Mouse (Mus musculus) ES-E14 (cell line): ENCODE data around the gene Tmem8. TPM values are rescaled to one million over a fixed set of nuclear protein-coding genes. Genes with fewer than 3 reads are reported as not detected.

Source experiments
- DNase-seq: peaks from one replicate; pipeline ENCODE4 v3.0.0-alpha.2; 2013; ENCODE audit warnings: low read depth, low spot score
- H3K27ac ChIP-seq: 2 replicates; pipeline ENCODE4 v1.5.1; 2012; ENCODE audit warnings: low read depth, mild to moderate bottlenecking, low read length, moderate library complexity, mixed read lengths; ENCODE audit not compliant: poor library complexity, insufficient read depth, severe bottlenecking
- H3K36me3 ChIP-seq: 2 replicates; pipeline ENCODE4 v1.6.1; 2012; ENCODE audit warnings: mild to moderate bottlenecking, low read length, moderate library complexity, mixed read lengths; ENCODE audit not compliant: control insufficient read depth, poor library complexity, insufficient read depth, severe bottlenecking
- H3K4me1 ChIP-seq, 2 experiments: fragments of 150-350 bp in 1 of 2; sonication (generic) in 1 of 2; 2 replicates each; pipeline ENCODE4 v1.6.1; 2012; ENCODE audit warnings: low read length in 2 of 2, mild to moderate bottlenecking in 1 of 2, mixed read lengths in 1 of 2; ENCODE audit not compliant: control insufficient read depth in 2 of 2, insufficient read depth in 2 of 2, poor library complexity in 1 of 2
- H3K4me3 ChIP-seq, 2 experiments: fragments of 150-350 bp in 1 of 2; sonication (generic) in 1 of 2; 2 replicates each; pipeline ENCODE4 v1.5.1; 2012; ENCODE audit warnings: low read length in 2 of 2, low read depth in 1 of 2, mild to moderate bottlenecking in 1 of 2, mixed read lengths in 1 of 2; ENCODE audit not compliant: insufficient read depth in 1 of 2, poor library complexity in 1 of 2, severe bottlenecking in 1 of 2
- H3K9ac ChIP-seq: 2 replicates; pipeline ENCODE4 v1.6.1; 2012; ENCODE audit warnings: low read depth, mild to moderate bottlenecking, low read length, mixed read lengths; ENCODE audit not compliant: poor library complexity, insufficient read depth, severe bottlenecking
- H3K9me3 ChIP-seq: fragments of 150-350 bp; sonication (generic); 2 replicates; pipeline ENCODE4 v1.6.1; 2012; ENCODE audit warnings: low read depth, mild to moderate bottlenecking, low read length; ENCODE audit not compliant: control insufficient read depth, insufficient read depth
- CHD2 ChIP-seq: IDR thresholded peaks from 2 replicates; pipeline ENCODE4 v1.6.1; 2014; ENCODE audit warnings: mild to moderate bottlenecking, low read depth, low read length, inconsistent platforms
- HCFC1 ChIP-seq: IDR thresholded peaks from 2 replicates; pipeline ENCODE4 v1.6.1; 2012; ENCODE audit warnings: low read length, inconsistent platforms, borderline replicate concordance; ENCODE audit not compliant: insufficient read depth
- MAFK ChIP-seq: IDR thresholded peaks from 2 replicates; pipeline ENCODE4 v1.6.1; 2014; ENCODE audit warnings: mild to moderate bottlenecking, low read depth, low read length, inconsistent platforms; ENCODE audit not compliant: insufficient read depth
- ZC3H11A ChIP-seq: IDR thresholded peaks from 2 replicates; pipeline ENCODE4 v1.6.1; 2012; ENCODE audit warnings: low read depth, mild to moderate bottlenecking, inconsistent platforms, low read length, borderline replicate concordance
- ZNF384 ChIP-seq: IDR thresholded peaks from 2 replicates; pipeline ENCODE4 v1.6.1; 2012; ENCODE audit warnings: low read depth, low read length, inconsistent platforms
- in situ Hi-C, 2 experiments: fragments of 600-800 bp; cut with MboI; formaldehyde crosslinking; loops; one replicate each; pipeline ENCODE4 v1.15.1; 2025; ENCODE audit warnings: low sequenced_read_pairs in 2 of 2, inconsistent platforms in 1 of 2; ENCODE audit not compliant: unreplicated experiment in 2 of 2
- total RNA-seq: library from RNA; depleted of rRNA; stranded (reverse); fragments of 300-350 nt; gene quantifications from 2 replicates; pipeline ENCODE4 v1.2.3, GENCODE M21; 2012

The Tmem8 gene
- total RNA-seq, 1 experiment, result 22.3 TPM

- no peaks in the 10 kb centered on the region for H3K9me3 ChIP-seq
- no peak overlapping the region for H3K4me3 ChIP-seq
- no peak overlapping the region for H3K27ac ChIP-seq
- H3K9ac ChIP-seq, result no peak overlapping the region
- peaks cover 10% of the 10 kb centered on the region for H3K36me3 ChIP-seq
- peaks cover 0 to 3% of the 10 kb centered on the region in 2 experiments; a peak in 1 of 4 replicates for H3K4me1 ChIP-seq
- DNase-seq, result no peak
- in situ Hi-C loops, result no loop called here
- TF ChIP-seq HCFC1 (no peak), MAFK (no peak), ZC3H11A (no peak), CHD2 (no peak), ZNF384 (no peak)
Observed at GRCm38 (mm10) chr17:26142796-26143195, 29.7 kb downstream of the Tmem8 start.

GRCm38 (mm10) chr17:26143386-26143785 is 30.3 kb downstream of the Tmem8 start:
- in situ Hi-C loops, result no loop called here

GRCm38 (mm10) chr17:26149056-26149455 is 36.0 kb downstream of the Tmem8 start:
- DNase-seq, result peak; percentile 26
- H3K27ac ChIP-seq, result no peak overlapping the region
- H3K9ac ChIP-seq, result no peak overlapping the region
- no peaks in the 10 kb centered on the region for H3K9me3 ChIP-seq
- no peak for TF ChIP-seq MAFK
- no peak for TF ChIP-seq HCFC1
- peaks cover 3% of the 10 kb centered on the region; the same call in 1 of the 2 replicates for H3K36me3 ChIP-seq
- in situ Hi-C loops, result no loop called here
- no peaks in the 10 kb centered on the region for H3K4me1 ChIP-seq
- no peak overlapping the region for H3K4me3 ChIP-seq

More at GRCm38 (mm10) chr17:26143386-26143785, 30.3 kb downstream of the Tmem8 start:
- Histone ChIP-seq H3K36me3 (peaks cover 10% of the 10 kb centered on the region), H3K27ac (no peak overlapping the region), H3K9ac (no peak overlapping the region), H3K9me3 (no peaks in the 10 kb centered on the region), H3K4me3 (no peak overlapping the region), H3K4me1 (no peaks in the 10 kb centered on the region)
- no peak for DNase-seq
- TF ChIP-seq CHD2, result no peak
- TF ChIP-seq HCFC1, result no peak
- TF ChIP-seq ZNF384, result no peak
- TF ChIP-seq MAFK, result no peak
- TF ChIP-seq ZC3H11A, result no peak

GRCm38 (mm10) chr17:26151886-26152630 is 39.0 kb downstream of the Tmem8 start:
- in situ Hi-C loops, result no loop called here
- H3K36me3 ChIP-seq, result peaks cover 3% of the 10 kb centered on the region
- no peak overlapping the region for H3K27ac ChIP-seq

GRCm38 (mm10) chr17:26162736-26163135 is 49.6 kb downstream of the Tmem8 start:
- no peak for DNase-seq
- in situ Hi-C loops, result no loop called here

More at GRCm38 (mm10) chr17:26151886-26152630, 39.0 kb downstream of the Tmem8 start:
- Histone ChIP-seq H3K4me1 (no peaks in the 10 kb centered on the region), H3K9me3 (no peaks in the 10 kb centered on the region), H3K4me3 (no peak overlapping the region), H3K9ac (no peak overlapping the region)
- DNase-seq, result no peak
- TF ChIP-seq HCFC1 (no peak), MAFK (no peak), CHD2 (no peak), ZNF384 (no peak), ZC3H11A (no peak)

More at GRCm38 (mm10) chr17:26162736-26163135, 49.6 kb downstream of the Tmem8 start:
- no peak overlapping the region for H3K27ac ChIP-seq
- H3K36me3 ChIP-seq, result peaks cover 2% of the 10 kb centered on the region; the same call in 1 of the 2 replicates
- no peak overlapping the region for H3K9ac ChIP-seq
- H3K4me3 ChIP-seq, result no peak overlapping the region
- TF ChIP-seq MAFK (no peak), CHD2 (no peak), ZC3H11A (no peak), ZNF384 (no peak), HCFC1 (no peak)
- H3K4me1 ChIP-seq, result no peaks in the 10 kb centered on the region
- H3K9me3 ChIP-seq, result no peaks in the 10 kb centered on the region
